Comparison of ENCODE assay signal across 8 mouse cellular contexts in the genomic region with DNA sequence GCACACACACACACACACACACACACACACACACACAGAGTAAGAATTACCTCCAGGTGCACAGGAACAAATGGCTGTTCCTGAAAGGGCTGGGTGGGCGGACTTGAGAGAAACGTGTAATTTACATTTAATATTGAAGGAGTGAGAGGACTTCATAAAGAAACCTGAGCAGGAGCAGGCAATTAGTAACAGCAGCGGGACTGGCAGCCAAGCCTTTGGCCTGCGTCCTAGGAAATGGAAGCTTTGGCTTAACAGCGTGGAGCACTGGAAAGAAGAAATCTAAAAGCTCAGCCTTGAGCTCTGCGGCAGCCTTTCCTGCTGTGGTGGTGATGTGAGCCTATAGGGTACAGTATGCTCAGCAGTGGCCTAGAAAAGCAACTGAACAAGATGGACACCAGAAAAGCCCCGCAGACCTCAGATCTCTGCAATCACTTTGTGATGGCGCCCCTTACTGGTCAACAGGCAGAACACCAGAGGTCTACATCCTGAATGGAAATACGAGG.
A peak's percentile ranks its signal among the peaks of the same experiment; 100 is the strongest.
DNase-seq lines count a peak whose midpoint lies in the region; ATAC-seq and TF ChIP-seq lines count a peak whose summit lies in the region.

No protein-coding gene starts in this region.

- no peaks in the 10 kb centered on the region for H3K9me3 ChIP-seq in intestine, postnatal 0 days (ENCODE audit: control insufficient read depth)
- no peaks in the 10 kb centered on the region for H3K9me3 ChIP-seq in intestine, embryonic 15.5 days
- no peaks in the 10 kb centered on the region for H3K9me3 ChIP-seq in midbrain, embryonic 11.5 days (ENCODE audit: control insufficient read depth, low read length)

- peak; percentile 27 to 71 for DNase-seq in cerebellum, postnatal 4 days (ENCODE audit: low spot score in 2 of 2)
- peak; percentile 50 to 67 for DNase-seq in layer of hippocampus, postnatal 10 days (ENCODE audit: low spot score in 2 of 2)
- peak; percentile 91 for DNase-seq in midbrain, embryonic 11.5 days (ENCODE audit: low spot score, missing footprints)
- DNase-seq in urinary bladder, postnatal 4 days (ENCODE audit: low spot score in 2 of 2) = no peak
- no peak for DNase-seq in T-cell, adult 2 months (ENCODE audit: low spot score)

- peak; percentile 47 for TF ChIP-seq CTCF in intestine, postnatal 0 days (IDR thresholded peaks at IDR 0.05; ENCODE audit: low read depth)

- H3K27me3 ChIP-seq in intestine, postnatal 0 days (replicated peaks; ENCODE audit: control insufficient read depth, insufficient read depth, low read length) = no peaks in the 10 kb centered on the region
- H3K27me3 ChIP-seq in intestine, embryonic 15.5 days (replicated peaks) = no peaks in the 10 kb centered on the region
- H3K27me3 ChIP-seq in midbrain, embryonic 11.5 days (ENCODE audit: control insufficient read depth, insufficient read depth, low read length) = no peaks in the 10 kb centered on the region

- no peak overlapping the region for H3K9ac ChIP-seq in intestine, postnatal 0 days (ENCODE audit: low read depth, low read length)
- no peak overlapping the region for H3K9ac ChIP-seq in intestine, embryonic 15.5 days
- H3K9ac ChIP-seq in midbrain, embryonic 11.5 days (ENCODE audit: low read length) = no peak overlapping the region

- 71% methylated on average over 9 of the region's 9 CpGs for WGBS in intestine, postnatal 0 days
- 77% methylated on average over 9 of the region's 9 CpGs for WGBS in intestine, embryonic 15.5 days
- WGBS in midbrain, embryonic 11.5 days = 75% methylated on average over 9 of the region's 9 CpGs

- no peaks in the 10 kb centered on the region for H3K36me3 ChIP-seq in intestine, postnatal 0 days (ENCODE audit: control insufficient read depth, insufficient read depth)
- H3K36me3 ChIP-seq in intestine, embryonic 15.5 days = no peaks in the 10 kb centered on the region
- H3K36me3 ChIP-seq in midbrain, embryonic 11.5 days (ENCODE audit: control insufficient read depth, insufficient read depth, low read length) = no peaks in the 10 kb centered on the region

- no peaks in the 10 kb centered on the region for H3K4me1 ChIP-seq in intestine, postnatal 0 days (replicated peaks; ENCODE audit: control insufficient read depth, insufficient read depth, low read length)
- no peaks in the 10 kb centered on the region for H3K4me1 ChIP-seq in intestine, embryonic 15.5 days (replicated peaks)
- peaks cover 15% of the 10 kb centered on the region for H3K4me1 ChIP-seq in midbrain, embryonic 11.5 days (ENCODE audit: control insufficient read depth, insufficient read depth, low read length)

- H3K4me2 ChIP-seq in intestine, postnatal 0 days (replicated peaks; ENCODE audit: low read depth) = no peak overlapping the region
- H3K4me2 ChIP-seq in intestine, embryonic 15.5 days (replicated peaks) = no peak overlapping the region
- no peak overlapping the region for H3K4me2 ChIP-seq in midbrain, embryonic 11.5 days

- H3K27ac ChIP-seq in intestine, postnatal 0 days (ENCODE audit: low read depth, low read length) = no peak overlapping the region
- H3K27ac ChIP-seq in intestine, embryonic 15.5 days = no peak overlapping the region
- no peak overlapping the region; the same call in 1 of the 2 replicates for H3K27ac ChIP-seq in midbrain, embryonic 11.5 days (ENCODE audit: low read depth, low read length)

- H3K4me3 ChIP-seq in intestine, postnatal 0 days (ENCODE audit: low read depth, low read length) = no peak overlapping the region
- no peak overlapping the region for H3K4me3 ChIP-seq in intestine, embryonic 15.5 days (replicated peaks)
- H3K4me3 ChIP-seq in midbrain, embryonic 11.5 days (ENCODE audit: low read depth, low read length) = no peak overlapping the region

- no peak for ATAC-seq in intestine, postnatal 0 days
- no peak for ATAC-seq in intestine, embryonic 15.5 days
- peak; percentile 60 to 72 for ATAC-seq in hematopoietic stem cell, adult 5-6 weeks (replicated peaks in 1 of 2; ENCODE audit: insufficient read depth in 1 of 2, low FRiP score in 2 of 2, low TSS enrichment in 1 of 2, low read depth in 1 of 2, poor library complexity in 2 of 2, severe bottlenecking in 2 of 2)
- peak; percentile 61 for ATAC-seq in midbrain, embryonic 11.5 days (ENCODE audit: low FRiP score)

Comparison
In these comparisons a context has a peak if more than half of its experiments do, and no peak if none do; other contexts are left out.
1. ATAC-seq: peak in hematopoietic stem cell, adult 5-6 weeks (2 of 2) and midbrain, embryonic 11.5 days (single experiment); none in intestine, postnatal 0 days (single experiment) and intestine, embryonic 15.5 days (single experiment).
2. DNase-seq: peak in cerebellum, postnatal 4 days (2 of 2), layer of hippocampus, postnatal 10 days (2 of 2) and midbrain, embryonic 11.5 days (single experiment); none in urinary bladder, postnatal 4 days (0 of 2) and T-cell, adult 2 months (single experiment).